Mouse (Mus musculus): ENCODE measurements around the gene Olfm1. TPM values are rescaled to one million over a fixed set of nuclear protein-coding genes. Genes with fewer than 3 reads are reported as not detected.

Olfm1 gene
- 1.2 TPM in 2 replicates for total RNA-seq (2017)

- ATAC-seq (replicated peaks; ENCODE audit: low read depth, poor library complexity, severe bottlenecking), result peak; percentile 34; the same call in 1 of the 2 replicates
Observed at GRCm38 (mm10) chr2:28192821-28193689, at the start of gene Olfm1. Olfm1 (plus strand) TSS chr2:28192992.

GRCm38 (mm10) chr2:28143417-28144045 lies 49.3 kb upstream of the Olfm1 start:
- no peak for ATAC-seq (replicated peaks; ENCODE audit: low read depth, poor library complexity, severe bottlenecking)

GRCm38 (mm10) chr2:28145702-28146101 lies 47.1 kb upstream of the Olfm1 start:
- ATAC-seq (replicated peaks; ENCODE audit: low read depth, poor library complexity, severe bottlenecking), result 0 out of 2 replicates have a peak, but pooled peaks have one; percentile 24

DNA sequence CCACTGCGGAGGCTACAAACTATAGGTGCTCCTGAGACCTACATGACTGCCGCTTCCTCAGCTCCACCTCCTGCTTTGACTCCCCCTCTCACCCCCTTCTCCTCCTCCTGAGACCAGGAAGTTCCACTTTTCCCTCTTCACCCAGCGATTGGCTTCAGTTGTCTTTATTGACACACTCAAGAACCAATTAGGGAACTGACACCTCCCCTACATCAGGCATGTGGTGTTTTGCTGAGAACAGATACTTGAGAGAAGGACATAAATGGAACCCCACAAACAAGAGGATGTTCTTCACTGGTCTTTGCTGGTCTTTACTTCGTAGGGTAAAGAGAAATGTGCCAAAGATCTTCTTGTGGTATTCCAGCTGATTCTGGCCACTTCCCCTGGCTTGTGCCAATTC lies 46.6 kb upstream of the Olfm1 start:
- ATAC-seq (replicated peaks; ENCODE audit: low read depth, poor library complexity, severe bottlenecking), result 0 out of 2 replicates have a peak, but pooled peaks have one; percentile 16

DNA sequence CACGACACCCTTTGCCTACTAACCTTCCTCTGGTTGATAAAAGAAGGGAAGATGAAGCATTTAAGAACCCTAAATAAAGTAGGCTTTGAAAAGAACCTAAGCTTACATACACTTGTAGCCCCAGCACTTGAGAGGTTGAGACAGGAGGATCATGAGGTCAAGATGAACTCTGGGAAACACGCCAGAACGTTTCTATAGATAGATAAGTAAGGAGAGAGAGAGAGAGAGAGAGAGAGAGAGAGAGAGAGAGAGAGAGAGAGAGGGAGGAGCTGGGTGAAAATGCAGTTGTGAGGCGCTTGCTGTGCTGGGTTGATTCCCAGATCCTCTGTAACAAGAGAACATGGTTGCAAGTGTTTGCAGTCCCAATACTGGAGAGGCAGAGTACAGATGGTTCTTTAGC lies 46.1 kb upstream of the Olfm1 start:
- ATAC-seq (replicated peaks; ENCODE audit: low read depth, poor library complexity, severe bottlenecking), result no peak

DNA sequence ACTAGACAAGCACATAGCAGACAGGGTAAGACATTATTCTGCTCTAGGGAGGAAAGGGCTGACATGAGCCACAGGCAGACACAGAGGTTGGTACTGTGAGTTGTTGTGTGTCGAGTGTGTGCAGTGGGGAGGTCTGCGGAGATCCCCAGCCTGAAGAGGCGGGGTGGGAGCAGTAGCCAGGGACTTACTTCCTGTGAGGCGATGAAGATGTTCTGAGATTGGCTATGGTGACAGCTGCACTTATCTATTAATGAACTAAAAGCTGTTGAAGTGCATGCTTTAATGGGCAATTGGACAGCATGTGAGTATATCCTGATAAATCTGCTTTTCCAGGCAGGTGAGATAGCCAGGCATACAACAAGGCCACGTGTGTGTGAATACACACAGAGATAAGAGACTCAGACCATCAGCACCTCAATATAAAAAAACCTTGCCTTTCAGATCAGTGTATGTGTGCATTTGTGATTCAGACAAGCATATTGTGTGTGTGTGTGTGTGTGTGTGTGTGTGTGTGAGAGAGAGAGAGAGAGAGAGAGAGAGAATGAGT lies 45.5 kb upstream of the Olfm1 start:
- no peak for ATAC-seq (replicated peaks; ENCODE audit: low read depth, poor library complexity, severe bottlenecking)

GRCm38 (mm10) chr2:28149688-28150087 lies 43.1 kb upstream of the Olfm1 start:
- ATAC-seq (replicated peaks; ENCODE audit: low read depth, poor library complexity, severe bottlenecking), result no peak

DNA sequence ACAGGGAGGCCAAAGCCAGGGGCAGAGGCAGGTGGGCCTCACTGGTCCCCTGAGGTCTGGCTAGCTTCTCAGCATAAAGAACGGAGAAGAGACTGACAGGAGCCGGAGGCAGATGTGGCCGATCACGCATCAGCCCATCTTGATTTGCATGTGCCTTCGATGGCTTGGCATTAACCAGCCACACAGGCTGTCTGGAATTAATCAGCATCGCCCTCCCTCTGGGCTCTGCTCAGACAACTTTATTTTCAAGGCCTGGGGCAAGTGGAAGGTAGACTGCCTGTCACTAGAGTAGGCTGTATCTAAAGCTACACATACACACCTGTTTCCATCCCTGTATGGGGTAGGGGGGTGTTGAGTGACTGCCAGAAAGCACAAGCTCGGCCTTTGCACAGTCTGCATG lies 32.2 kb upstream of the Olfm1 start:
- ATAC-seq (replicated peaks; ENCODE audit: low read depth, poor library complexity, severe bottlenecking), result no peak

DNA sequence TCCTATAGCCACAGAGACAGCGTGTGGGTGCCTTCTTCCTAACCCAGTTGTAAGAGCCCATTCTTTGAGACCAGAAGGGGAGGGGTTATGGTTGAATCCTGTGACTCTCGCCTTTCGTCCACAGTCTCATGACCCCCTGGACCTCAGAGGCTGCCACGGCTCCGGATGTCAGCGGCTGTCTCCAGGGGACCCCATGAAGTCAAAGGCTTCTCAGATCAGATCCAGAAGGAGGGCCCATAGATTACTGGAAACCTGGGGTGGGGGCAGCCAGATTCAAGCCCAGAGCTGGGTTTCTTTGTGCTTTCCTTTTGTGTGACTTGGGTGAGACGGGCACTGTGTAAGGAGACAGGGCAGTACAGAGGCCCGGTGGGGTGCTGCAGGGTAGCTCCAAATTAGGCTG lies 27.2 kb upstream of the Olfm1 start:
- no peak for ATAC-seq (replicated peaks; ENCODE audit: low read depth, poor library complexity, severe bottlenecking)

- ATAC-seq (replicated peaks; ENCODE audit: low read depth, poor library complexity, severe bottlenecking), result no peak
Observed at GRCm38 (mm10) chr2:28169336-28169735, 23.5 kb upstream of the Olfm1 start.

DNA sequence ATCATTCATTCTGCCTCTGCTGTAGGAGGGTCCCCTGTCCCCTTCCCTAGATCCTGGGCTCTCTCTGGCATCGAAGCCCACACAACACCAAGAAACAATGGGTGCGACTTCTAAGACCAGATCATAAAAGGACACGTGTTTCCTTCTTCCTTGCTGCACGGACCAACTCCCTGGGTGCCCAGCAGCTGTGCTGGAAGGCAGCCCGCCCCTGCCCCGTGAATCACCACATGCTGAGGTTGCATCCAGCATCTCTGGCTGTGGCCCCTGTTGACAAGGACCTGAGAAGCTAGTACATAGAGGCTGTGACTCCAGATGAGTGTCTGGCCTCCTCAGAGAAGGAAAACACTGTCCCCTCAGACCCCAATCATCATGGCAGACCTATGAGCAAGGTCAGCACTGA lies 20.8 kb upstream of the Olfm1 start:
- no peak for ATAC-seq (replicated peaks; ENCODE audit: low read depth, poor library complexity, severe bottlenecking)

DNA sequence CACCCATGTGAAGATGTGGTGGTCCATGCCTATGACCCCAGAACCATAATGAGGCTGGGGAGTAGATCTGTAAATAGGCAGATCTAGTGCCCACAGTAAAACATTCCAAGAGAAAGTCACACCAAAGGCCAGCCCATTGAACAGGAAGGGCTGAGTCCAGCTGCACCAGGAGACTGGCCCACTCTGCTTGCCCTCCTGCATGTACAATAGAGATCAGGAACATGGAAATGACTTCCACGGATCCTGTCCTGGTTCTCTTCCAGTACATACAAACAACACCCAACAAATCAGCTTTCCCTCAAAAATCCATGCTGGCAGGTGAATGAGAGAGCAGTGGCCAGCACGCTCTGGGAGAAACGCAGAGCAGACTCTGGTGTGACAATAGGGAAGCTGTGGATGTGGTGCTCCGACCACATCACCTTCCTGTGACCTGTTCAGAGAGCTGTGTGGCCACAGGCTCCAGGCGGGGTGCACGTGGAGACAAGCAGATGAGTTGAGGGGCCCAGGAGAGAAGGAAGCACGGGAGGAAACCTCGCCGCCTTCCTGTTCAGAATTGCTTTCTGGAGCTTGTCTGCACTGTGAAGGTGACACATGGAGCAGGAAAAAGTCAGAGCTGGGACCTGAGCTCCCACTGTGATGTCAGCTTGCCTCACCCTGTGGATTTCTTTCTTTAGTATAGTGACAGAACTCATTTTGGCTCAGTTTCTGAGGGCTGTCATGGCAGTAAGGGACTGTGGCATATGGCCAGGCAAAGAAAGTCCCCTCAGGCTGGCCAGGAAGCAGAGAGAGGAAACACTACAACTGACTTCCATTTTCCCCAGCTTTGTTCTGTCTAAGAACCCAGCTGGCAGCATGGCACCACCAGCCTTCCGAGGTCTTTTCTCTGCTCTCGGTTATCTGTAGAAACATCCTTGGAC lies 19.3 kb upstream of the Olfm1 start:
- peak; percentile 57 for ATAC-seq (replicated peaks; ENCODE audit: low read depth, poor library complexity, severe bottlenecking)

- no peak for ATAC-seq (replicated peaks; ENCODE audit: low read depth, poor library complexity, severe bottlenecking)
Observed at GRCm38 (mm10) chr2:28174441-28174840, 18.4 kb upstream of the Olfm1 start.

DNA sequence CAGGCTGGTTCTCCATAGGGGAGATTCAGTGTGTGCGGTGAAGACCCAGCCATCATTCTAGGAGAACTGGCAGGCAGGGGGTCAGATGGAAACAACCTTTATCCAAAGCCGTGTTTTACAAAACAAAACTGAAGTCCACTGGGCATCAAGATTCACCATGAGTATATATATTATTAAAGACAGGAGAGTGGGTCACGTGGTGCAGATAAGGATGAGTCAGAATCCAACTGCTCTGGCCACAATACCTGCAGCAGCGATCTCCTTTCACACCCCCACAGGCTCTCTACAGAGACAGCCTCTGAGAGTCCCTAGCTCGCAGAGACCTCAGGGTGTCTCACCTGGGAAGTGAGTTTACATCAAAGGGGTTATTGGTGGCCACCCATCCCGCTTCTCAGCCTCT lies 14.2 kb upstream of the Olfm1 start:
- no peak for ATAC-seq (replicated peaks; ENCODE audit: low read depth, poor library complexity, severe bottlenecking)

GRCm38 (mm10) chr2:28180053-28180452 lies 12.7 kb upstream of the Olfm1 start:
- peak; percentile 90 for ATAC-seq (replicated peaks; ENCODE audit: low read depth, poor library complexity, severe bottlenecking)

DNA sequence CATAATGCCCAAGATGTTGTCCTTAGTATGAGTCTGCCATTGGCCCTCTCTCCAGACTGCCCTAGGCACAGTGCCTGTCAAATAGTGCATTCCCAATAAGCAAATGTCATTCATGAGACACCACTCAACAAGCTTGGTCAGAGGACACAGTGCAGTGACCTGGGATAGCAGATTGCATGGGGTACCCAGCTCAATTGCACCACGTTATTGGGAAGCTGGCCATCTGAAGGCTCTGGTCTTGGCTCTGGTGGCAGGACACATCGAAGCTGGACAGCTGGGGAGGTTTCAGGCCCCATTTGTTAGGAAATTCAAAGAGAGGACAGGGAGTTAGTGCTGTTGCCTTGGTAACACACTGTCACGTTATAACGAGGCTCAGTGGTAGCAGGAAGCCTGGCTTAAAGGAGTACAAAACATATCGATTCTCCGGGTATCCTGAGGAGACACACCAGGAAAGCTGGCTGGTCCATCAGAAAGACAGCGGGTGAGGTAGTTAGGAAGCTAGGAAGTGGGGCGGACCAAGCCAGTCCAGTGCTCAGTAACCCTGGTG lies 4.3 kb upstream of the Olfm1 start:
- ATAC-seq (replicated peaks; ENCODE audit: low read depth, poor library complexity, severe bottlenecking), result no peak

DNA sequence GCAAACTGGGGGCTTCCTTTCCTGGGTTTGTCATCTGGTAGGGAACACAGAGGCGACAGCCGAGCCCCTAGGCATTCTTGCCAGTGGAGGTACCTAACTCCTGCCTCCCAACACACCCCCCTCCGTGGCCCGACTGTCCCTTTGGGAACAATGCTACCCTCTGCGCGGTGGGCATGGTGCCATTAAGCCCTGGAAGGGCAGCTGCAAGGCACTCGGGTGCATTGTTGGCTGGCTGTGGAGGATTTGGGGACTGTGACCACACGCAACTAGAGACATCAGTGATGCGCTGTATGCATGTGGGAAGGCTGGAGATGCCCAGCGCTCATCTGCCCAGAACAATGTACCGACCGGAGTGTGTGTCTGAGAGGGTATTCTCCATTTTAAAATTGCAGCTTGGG lies 897 bp downstream of the Olfm1 start:
- no peak for ATAC-seq (replicated peaks; ENCODE audit: low read depth, poor library complexity, severe bottlenecking)

GRCm38 (mm10) chr2:28194962-28195617 lies 2.3 kb downstream of the Olfm1 start:
- ATAC-seq (replicated peaks; ENCODE audit: low read depth, poor library complexity, severe bottlenecking), result no peak

DNA sequence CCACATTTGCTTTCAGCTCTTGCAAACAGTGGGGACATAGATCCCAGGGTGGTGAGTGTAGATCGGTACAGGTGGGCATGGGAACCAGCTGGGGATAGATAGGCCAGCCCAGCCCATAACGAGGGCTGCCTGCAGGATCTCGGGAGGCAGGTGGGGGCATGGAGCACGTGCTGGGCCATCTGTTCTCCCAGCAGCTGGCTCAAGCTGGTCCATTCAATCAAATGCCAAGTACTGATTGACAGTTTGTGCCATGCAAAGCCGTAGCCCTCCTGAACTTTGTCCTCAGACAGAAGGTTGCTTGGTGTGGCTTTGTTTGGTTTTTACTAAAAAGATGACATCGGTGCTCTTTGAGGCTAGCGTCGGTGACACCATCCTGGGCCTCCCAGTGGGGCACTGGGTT lies 2.9 kb downstream of the Olfm1 start:
- ATAC-seq (replicated peaks; ENCODE audit: low read depth, poor library complexity, severe bottlenecking), result no peak
